Mouse (Mus musculus): ENCODE data around the gene Slc9c1. TPM values are rescaled to one million over a fixed set of nuclear protein-coding genes. Genes with fewer than 3 reads are reported as not detected.

Slc9c1 gene
- polyA plus RNA-seq, 1 experiment: not detected

GRCm38 (mm10) chr16:45630347-45630960 is 95.3 kb downstream of the Slc9c1 start:
- no peak for TF ChIP-seq POLR2A (IDR thresholded peaks at IDR 0.05; ENCODE audit: borderline replicate concordance, control insufficient read depth, low read depth, low read length)
- TF ChIP-seq CTCF (IDR thresholded peaks at IDR 0.05; ENCODE audit: control insufficient read depth, insufficient read depth, low read length): peak; percentile 64
- WGBS: 55% methylated on average over 5 of the region's 5 CpGs
- Histone ChIP-seq H3K27ac (ENCODE audit: control insufficient read depth, insufficient read depth, low read depth, low read length, poor library complexity) (no peak overlapping the region), H3K4me1 (ENCODE audit: control insufficient read depth, insufficient read depth, low read length) (no peaks in the 10 kb centered on the region), H3K4me3 (replicated peaks; ENCODE audit: control insufficient read depth, low read depth, low read length) (no peak overlapping the region)

GRCm38 (mm10) chr16:45632420-45632819 is 97.3 kb downstream of the Slc9c1 start:
- no peaks in the 10 kb centered on the region for H3K4me1 ChIP-seq (ENCODE audit: control insufficient read depth, insufficient read depth, low read length)
- TF ChIP-seq CTCF (IDR thresholded peaks at IDR 0.05; ENCODE audit: control insufficient read depth, insufficient read depth, low read length) (no peak), POLR2A (IDR thresholded peaks at IDR 0.05; ENCODE audit: borderline replicate concordance, control insufficient read depth, low read depth, low read length) (no peak)
- H3K4me3 ChIP-seq (replicated peaks; ENCODE audit: control insufficient read depth, low read depth, low read length): no peak overlapping the region
- H3K27ac ChIP-seq (ENCODE audit: control insufficient read depth, insufficient read depth, low read depth, low read length, poor library complexity): no peak overlapping the region
- WGBS: 79% methylated on average over 4 of the region's 4 CpGs

- TF ChIP-seq POLR2A (IDR thresholded peaks at IDR 0.05; ENCODE audit: borderline replicate concordance, control insufficient read depth, low read depth, low read length): no peak
- no peak overlapping the region for H3K27ac ChIP-seq (ENCODE audit: control insufficient read depth, insufficient read depth, low read depth, low read length, poor library complexity)
- no peak overlapping the region for H3K4me3 ChIP-seq (replicated peaks; ENCODE audit: control insufficient read depth, low read depth, low read length)
- 77% methylated on average over 2 of the region's 2 CpGs for WGBS
- H3K4me1 ChIP-seq (ENCODE audit: control insufficient read depth, insufficient read depth, low read length): no peaks in the 10 kb centered on the region
Measured at GRCm38 (mm10) chr16:45635826-45636225, 100.7 kb downstream of the Slc9c1 start.

GRCm38 (mm10) chr16:45640070-45640762 is 105.1 kb downstream of the Slc9c1 start:
- H3K4me1 ChIP-seq (ENCODE audit: control insufficient read depth, insufficient read depth, low read length): no peaks in the 10 kb centered on the region
- 87% methylated on average over 10 of the region's 10 CpGs for WGBS

GRCm38 (mm10) chr16:45641301-45641700 is 106.2 kb downstream of the Slc9c1 start:
- H3K4me3 ChIP-seq (replicated peaks; ENCODE audit: control insufficient read depth, low read depth, low read length): no peak overlapping the region
- 63% methylated on average over 3 of the region's 3 CpGs for WGBS
- TF ChIP-seq CTCF (IDR thresholded peaks at IDR 0.05; ENCODE audit: control insufficient read depth, insufficient read depth, low read length): no peak
- no peak for TF ChIP-seq POLR2A (IDR thresholded peaks at IDR 0.05; ENCODE audit: borderline replicate concordance, control insufficient read depth, low read depth, low read length)
- no peaks in the 10 kb centered on the region for H3K4me1 ChIP-seq (ENCODE audit: control insufficient read depth, insufficient read depth, low read length)
- H3K27ac ChIP-seq (ENCODE audit: control insufficient read depth, insufficient read depth, low read depth, low read length, poor library complexity): no peak overlapping the region

More at GRCm38 (mm10) chr16:45640070-45640762, 105.1 kb downstream of the Slc9c1 start:
- TF ChIP-seq CTCF (IDR thresholded peaks at IDR 0.05; ENCODE audit: control insufficient read depth, insufficient read depth, low read length) (no peak), POLR2A (IDR thresholded peaks at IDR 0.05; ENCODE audit: borderline replicate concordance, control insufficient read depth, low read depth, low read length) (no peak)
- Histone ChIP-seq H3K4me3 (replicated peaks; ENCODE audit: control insufficient read depth, low read depth, low read length) (no peak overlapping the region), H3K27ac (ENCODE audit: control insufficient read depth, insufficient read depth, low read depth, low read length, poor library complexity) (no peak overlapping the region)

- Histone ChIP-seq H3K27ac (ENCODE audit: control insufficient read depth, insufficient read depth, low read depth, low read length, poor library complexity) (no peak overlapping the region), H3K4me1 (ENCODE audit: control insufficient read depth, insufficient read depth, low read length) (no peaks in the 10 kb centered on the region), H3K4me3 (replicated peaks; ENCODE audit: control insufficient read depth, low read depth, low read length) (no peak overlapping the region)
- 80% methylated on average over 3 of the region's 3 CpGs for WGBS
- TF ChIP-seq CTCF (IDR thresholded peaks at IDR 0.05; ENCODE audit: control insufficient read depth, insufficient read depth, low read length) (no peak), POLR2A (IDR thresholded peaks at IDR 0.05; ENCODE audit: borderline replicate concordance, control insufficient read depth, low read depth, low read length) (no peak)
Measured at GRCm38 (mm10) chr16:45643944-45644343, 108.8 kb downstream of the Slc9c1 start.

- no peak overlapping the region for H3K27ac ChIP-seq (ENCODE audit: control insufficient read depth, insufficient read depth, low read depth, low read length, poor library complexity)
- TF ChIP-seq CTCF (IDR thresholded peaks at IDR 0.05; ENCODE audit: control insufficient read depth, insufficient read depth, low read length): no peak
- TF ChIP-seq POLR2A (IDR thresholded peaks at IDR 0.05; ENCODE audit: borderline replicate concordance, control insufficient read depth, low read depth, low read length): no peak
- H3K4me3 ChIP-seq (replicated peaks; ENCODE audit: control insufficient read depth, low read depth, low read length): no peak overlapping the region
- WGBS: 31% methylated on average over 6 of the region's 6 CpGs
- no peaks in the 10 kb centered on the region for H3K4me1 ChIP-seq (ENCODE audit: control insufficient read depth, insufficient read depth, low read length)
Measured at GRCm38 (mm10) chr16:45644380-45644779, 109.3 kb downstream of the Slc9c1 start.

- WGBS: 45% methylated on average over 2 of the region's 2 CpGs
- TF ChIP-seq POLR2A (IDR thresholded peaks at IDR 0.05; ENCODE audit: borderline replicate concordance, control insufficient read depth, low read depth, low read length) (no peak), CTCF (IDR thresholded peaks at IDR 0.05; ENCODE audit: control insufficient read depth, insufficient read depth, low read length) (no peak)
- Histone ChIP-seq H3K27ac (ENCODE audit: control insufficient read depth, insufficient read depth, low read depth, low read length, poor library complexity) (no peak overlapping the region), H3K4me3 (replicated peaks; ENCODE audit: control insufficient read depth, low read depth, low read length) (no peak overlapping the region), H3K4me1 (ENCODE audit: control insufficient read depth, insufficient read depth, low read length) (no peaks in the 10 kb centered on the region; the same call in 1 of the 2 replicates)
Measured at GRCm38 (mm10) chr16:45651497-45651896, 116.4 kb downstream of the Slc9c1 start.

All from bone marrow, adult 2 months (tissue).